Mouse (Mus musculus): ENCODE measurements at regions not wholly inside any gene's neighbourhood (a gene's known extent, or its start where the extent isn't known, plus 50 kb on each side); places are given as distances from the start of the nearest gene placed in this dataset.

- DNase-seq (ENCODE audit: low spot score) = no peak
Observed at GRCm38 (mm10) chr11:63290618-63291017, 161.8 kb downstream of the Pmp22 start.

GRCm38 (mm10) chr11:63293485-63293884 is 164.7 kb downstream of the Pmp22 start:
- DNase-seq (ENCODE audit: low spot score) = no peak

GRCm38 (mm10) chr11:63294476-63294875 is 165.7 kb downstream of the Pmp22 start:
- no peak for DNase-seq (ENCODE audit: low spot score)

GRCm38 (mm10) chr11:63296476-63296875 is 167.7 kb downstream of the Pmp22 start:
- no peak for DNase-seq (ENCODE audit: low spot score)

GRCm38 (mm10) chr11:63299712-63300581 is 171.2 kb downstream of the Pmp22 start:
- no peak for DNase-seq (ENCODE audit: low spot score)

- DNase-seq (ENCODE audit: low spot score) = no peak
Observed at GRCm38 (mm10) chr11:63325166-63325565, 196.4 kb downstream of the Pmp22 start.

- DNase-seq (ENCODE audit: low spot score) = no peak
Observed at GRCm38 (mm10) chr11:63326864-63327263, 198.1 kb downstream of the Pmp22 start.

GRCm38 (mm10) chr11:63337503-63337902 is 208.7 kb downstream of the Pmp22 start:
- DNase-seq (ENCODE audit: low spot score) = no peak

GRCm38 (mm10) chr11:63338277-63338676 is 209.5 kb downstream of the Pmp22 start:
- no peak for DNase-seq (ENCODE audit: low spot score)

- no peak for DNase-seq (ENCODE audit: low spot score)
Observed at GRCm38 (mm10) chr11:63345653-63346052, 216.9 kb downstream of the Pmp22 start.

GRCm38 (mm10) chr11:63350123-63350696 is 221.4 kb downstream of the Pmp22 start:
- DNase-seq (ENCODE audit: low spot score) = no peak

GRCm38 (mm10) chr11:63351999-63352398 is 223.2 kb downstream of the Pmp22 start:
- no peak for DNase-seq (ENCODE audit: low spot score)

GRCm38 (mm10) chr11:63352990-63353389 is 224.2 kb downstream of the Pmp22 start:
- no peak for DNase-seq (ENCODE audit: low spot score)

GRCm38 (mm10) chr11:63353671-63354070 is 224.9 kb downstream of the Pmp22 start:
- DNase-seq (ENCODE audit: low spot score) = no peak

GRCm38 (mm10) chr11:63357772-63358344 is 229.1 kb downstream of the Pmp22 start:
- DNase-seq (ENCODE audit: low spot score) = no peak

- DNase-seq (ENCODE audit: low spot score) = no peak
Observed at GRCm38 (mm10) chr11:63367756-63368265, 239.0 kb downstream of the Pmp22 start.

- no peak for DNase-seq (ENCODE audit: low spot score)
Observed at GRCm38 (mm10) chr11:63369475-63369874, 240.7 kb downstream of the Pmp22 start.

GRCm38 (mm10) chr11:63376311-63376710 is 247.5 kb downstream of the Pmp22 start:
- no peak for DNase-seq (ENCODE audit: low spot score)

GRCm38 (mm10) chr11:63376991-63377390 is 248.2 kb downstream of the Pmp22 start:
- DNase-seq (ENCODE audit: low spot score) = no peak

GRCm38 (mm10) chr11:63388247-63388646 is 259.5 kb downstream of the Pmp22 start:
- no peak for DNase-seq (ENCODE audit: low spot score)

- no peak for DNase-seq (ENCODE audit: low spot score)
Observed at GRCm38 (mm10) chr11:63391478-63391877, 262.7 kb downstream of the Pmp22 start.

- DNase-seq (ENCODE audit: low spot score) = no peak
Observed at GRCm38 (mm10) chr11:63392378-63392777, 263.6 kb downstream of the Pmp22 start.

GRCm38 (mm10) chr11:63394201-63394600 is 265.4 kb downstream of the Pmp22 start:
- DNase-seq (ENCODE audit: low spot score) = no peak

All from ovary, postnatal 10 days (tissue).